Mouse (Mus musculus) ES-E14 (cell line): ENCODE data around the gene 1700102P08Rik.

Source experiments
- CHD2 ChIP-seq: IDR thresholded peaks from 2 replicates; pipeline ENCODE4 v1.6.1; 2014; ENCODE audit warnings: mild to moderate bottlenecking, low read depth, low read length, inconsistent platforms
- MAFK ChIP-seq: IDR thresholded peaks from 2 replicates; pipeline ENCODE4 v1.6.1; 2014; ENCODE audit warnings: mild to moderate bottlenecking, low read depth, low read length, inconsistent platforms; ENCODE audit not compliant: insufficient read depth

DNA sequence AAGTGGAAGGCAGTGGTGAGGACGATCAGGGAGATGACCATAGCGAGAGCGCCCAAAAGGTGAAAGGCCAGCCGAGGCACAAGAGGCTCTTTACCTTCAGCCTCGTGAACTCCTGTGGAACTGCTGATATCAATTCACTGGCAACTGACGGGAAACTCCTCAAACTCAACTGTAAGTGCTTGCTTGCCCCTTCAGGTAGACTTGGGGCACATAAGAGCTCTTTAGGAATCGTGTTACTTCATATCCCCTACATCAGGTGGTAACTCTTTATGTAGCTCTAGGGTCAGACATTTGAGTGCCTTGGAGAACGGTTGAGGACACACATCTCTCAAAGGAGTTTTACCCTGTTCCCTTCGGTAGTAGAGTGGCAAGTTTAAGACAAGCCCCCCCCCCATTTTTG, 11.2 kb upstream of the 1700102P08Rik start:
- TF ChIP-seq CHD2 = no peak
- no peak for TF ChIP-seq MAFK
